Mouse (Mus musculus) cerebellum, adult 18-20 months (tissue): ENCODE measurements at regions not wholly inside any gene's neighbourhood (a gene's known extent, or its start where the extent isn't known, plus 50 kb on each side); places are given as distances from the start of the nearest gene placed in this dataset.

Experiments
- DNase-seq, 2 experiments: peaks; one replicate each; pipeline ENCODE4 v3.0.0; 2021

- no peak for DNase-seq
Measured at GRCm38 (mm10) chr14:25306961-25307654, 151.9 kb upstream of the Zmiz1 start.

GRCm38 (mm10) chr14:25308051-25308450 lies 150.9 kb upstream of the Zmiz1 start:
- no peak for DNase-seq

GRCm38 (mm10) chr14:25310671-25311151 lies 148.3 kb upstream of the Zmiz1 start:
- no peak for DNase-seq

- no peak for DNase-seq
Measured at GRCm38 (mm10) chr14:25311475-25311874, 147.5 kb upstream of the Zmiz1 start.

GRCm38 (mm10) chr14:25312135-25312534 lies 146.8 kb upstream of the Zmiz1 start:
- DNase-seq = peak in 1 of 2 experiments; percentile 31

GRCm38 (mm10) chr14:25312814-25313426 lies 146.1 kb upstream of the Zmiz1 start:
- DNase-seq = no peak

- DNase-seq = no peak
Measured at GRCm38 (mm10) chr14:25313693-25314240, 145.2 kb upstream of the Zmiz1 start.

- DNase-seq = no peak
Measured at GRCm38 (mm10) chr14:25316491-25316890, 142.5 kb upstream of the Zmiz1 start.

GRCm38 (mm10) chr14:25317680-25318471 lies 141.1 kb upstream of the Zmiz1 start:
- DNase-seq = peak; percentile 65 to 72

- DNase-seq = no peak
Measured at GRCm38 (mm10) chr14:25318909-25319308, 140.1 kb upstream of the Zmiz1 start.

GRCm38 (mm10) chr14:25320141-25320540 lies 138.8 kb upstream of the Zmiz1 start:
- DNase-seq = no peak

- no peak for DNase-seq
Measured at GRCm38 (mm10) chr14:25323542-25324484, 135.2 kb upstream of the Zmiz1 start.

- no peak for DNase-seq
Measured at GRCm38 (mm10) chr14:25325887-25326286, 133.1 kb upstream of the Zmiz1 start.

GRCm38 (mm10) chr14:25328230-25328629 lies 130.8 kb upstream of the Zmiz1 start:
- DNase-seq = no peak

- DNase-seq = no peak
Measured at GRCm38 (mm10) chr14:25334186-25334585, 124.8 kb upstream of the Zmiz1 start.

GRCm38 (mm10) chr14:25336875-25337274 lies 122.1 kb upstream of the Zmiz1 start:
- DNase-seq = no peak

GRCm38 (mm10) chr14:25338404-25339051 lies 120.5 kb upstream of the Zmiz1 start:
- DNase-seq = no peak

- no peak for DNase-seq
Measured at GRCm38 (mm10) chr14:25340845-25341244, 118.1 kb upstream of the Zmiz1 start.

GRCm38 (mm10) chr14:25341848-25342427 lies 117.0 kb upstream of the Zmiz1 start:
- no peak for DNase-seq

- no peak for DNase-seq
Measured at GRCm38 (mm10) chr14:25342865-25343565, 116.0 kb upstream of the Zmiz1 start.

- DNase-seq = peak; percentile 70 to 75
Measured at GRCm38 (mm10) chr14:25345995-25346394, 113.0 kb upstream of the Zmiz1 start.
